Mouse (Mus musculus) lung, embryonic 15.5 days (tissue): Measurements from ENCODE around the gene Appbp2. TPM values are rescaled to one million over a fixed set of nuclear protein-coding genes. Genes with fewer than 3 reads are reported as not detected.
"Not testable (repeated sequence)": the region's sequence is repeated elsewhere in the genome, so short reads cannot be mapped to it uniquely, and the experiment has no call there.

Experiments used
- ATAC-seq: fragments of 200-750 bp; cut with Nextera tagmentation; 2 replicates; pipeline ENCODE4 v1.8.0; 2017; ENCODE audit warnings: moderate number of reproducible peaks, borderline replicate concordance; ENCODE audit not compliant: low FRiP score, low TSS enrichment; ENCODE audit errors: extremely low read depth
- H3K27ac ChIP-seq: fragments of 300-500 bp; sonication (generic); 2 replicates; pipeline ENCODE4 v1.5.1; 2015; ENCODE audit warnings: moderate library complexity, mild to moderate bottlenecking, inconsistent platforms
- H3K27me3 ChIP-seq: fragments of 300-500 bp; sonication (generic); 2 replicates; pipeline ENCODE4 v1.6.1; 2015; ENCODE audit warnings: inconsistent platforms
- H3K36me3 ChIP-seq: fragments of 300-500 bp; sonication (generic); 2 replicates; pipeline ENCODE4 v1.6.1; 2015; ENCODE audit warnings: inconsistent platforms
- H3K4me1 ChIP-seq: fragments of 300-500 bp; sonication (generic); 2 replicates; pipeline ENCODE4 v1.6.1; 2015; ENCODE audit warnings: inconsistent platforms
- H3K4me2 ChIP-seq: fragments of 300-500 bp; sonication (generic); 2 replicates; pipeline ENCODE4 v1.6.1; 2015; ENCODE audit warnings: inconsistent platforms, mild to moderate bottlenecking, moderate library complexity
- H3K4me3 ChIP-seq: fragments of 300-500 bp; sonication (generic); 2 replicates; pipeline ENCODE4 v1.5.1; 2015; ENCODE audit warnings: mild to moderate bottlenecking, inconsistent platforms
- H3K9ac ChIP-seq: fragments of 300-500 bp; sonication (generic); 2 replicates; pipeline ENCODE4 v1.6.1; 2015; ENCODE audit warnings: inconsistent platforms
- H3K9me3 ChIP-seq: fragments of 300-500 bp; sonication (generic); 2 replicates; pipeline ENCODE4 v1.6.1; 2016; ENCODE audit warnings: inconsistent platforms
- WGBS: fragments of 180-500 bp; shearing (Covaris S2); methylation state at CpG from one replicate; pipeline ENCODE4 v1.1.7; 2015; 5-methylcytosine and 5-hydroxymethylcytosine counted together
- polyA plus RNA-seq: library from polyadenylated mRNA; unstranded; fragments of >200 nt; fragmentation: Nextera tagmentation; extraction: Ambion mirVana; gene quantifications from 2 replicates; pipeline ENCODE4 v1.2.1, GENCODE M21; 2015

Gene Appbp2
- polyA plus RNA-seq, 1 experiment from 2014 or later: 43.3 TPM

- no peaks in the 10 kb centered on the region for H3K36me3 ChIP-seq
- peaks cover 4% of the 10 kb centered on the region; the same call in 1 of the 2 replicates for H3K4me1 ChIP-seq
- H3K4me2 ChIP-seq: peak overlapping the region; percentile 82
- peak overlapping the region; percentile 50 for H3K27ac ChIP-seq
- 2% methylated on average over 19 of the region's 20 CpGs for WGBS
- peak overlapping the region; percentile 46 for H3K4me3 ChIP-seq
- ATAC-seq: peak; percentile 86
- H3K9ac ChIP-seq: peak overlapping the region; percentile 50
- no peaks in the 10 kb centered on the region for H3K27me3 ChIP-seq
- no peaks in the 10 kb centered on the region for H3K9me3 ChIP-seq
Measured at GRCm38 (mm10) chr11:85182617-85183283, 52.2 kb downstream of the Appbp2 start.

GRCm38 (mm10) chr11:85178413-85178812 is 56.5 kb downstream of the Appbp2 start:
- H3K9ac ChIP-seq: no peak overlapping the region
- no peaks in the 10 kb centered on the region for H3K9me3 ChIP-seq
- no peak overlapping the region for H3K4me2 ChIP-seq
- 78% methylated on average over 4 of the region's 4 CpGs for WGBS
- no peak overlapping the region for H3K27ac ChIP-seq
- H3K4me3 ChIP-seq: no peak overlapping the region
- no peak for ATAC-seq
- H3K27me3 ChIP-seq: no peaks in the 10 kb centered on the region
- no peaks in the 10 kb centered on the region for H3K36me3 ChIP-seq
- peaks cover 4% of the 10 kb centered on the region; the same call in 1 of the 2 replicates for H3K4me1 ChIP-seq

GRCm38 (mm10) chr11:85177761-85178160 is 57.2 kb downstream of the Appbp2 start:
- no peaks in the 10 kb centered on the region for H3K4me1 ChIP-seq
- no peak overlapping the region for H3K4me3 ChIP-seq
- no peak overlapping the region for H3K9ac ChIP-seq
- H3K27me3 ChIP-seq: no peaks in the 10 kb centered on the region
- no peaks in the 10 kb centered on the region for H3K9me3 ChIP-seq
- 76% methylated on average over 6 of the region's 6 CpGs for WGBS
- no peaks in the 10 kb centered on the region for H3K36me3 ChIP-seq
- no peak overlapping the region for H3K4me2 ChIP-seq
- H3K27ac ChIP-seq: no peak overlapping the region
- no peak for ATAC-seq

- ATAC-seq: no peak
- 76% methylated on average over 3 of the region's 3 CpGs for WGBS
- no peak overlapping the region for H3K4me3 ChIP-seq
Measured at GRCm38 (mm10) chr11:85175941-85176340, 59.0 kb downstream of the Appbp2 start.

GRCm38 (mm10) chr11:85170833-85171232 is 64.1 kb downstream of the Appbp2 start:
- ATAC-seq: no peak
- peak overlapping the region; percentile 55; the same call in 1 of the 2 replicates for H3K4me2 ChIP-seq
- WGBS: 33% methylated on average over 2 of the region's 2 CpGs

More at GRCm38 (mm10) chr11:85175941-85176340, 59.0 kb downstream of the Appbp2 start:
- no peaks in the 10 kb centered on the region; the same call in 1 of the 2 replicates for H3K4me1 ChIP-seq
- H3K9ac ChIP-seq: no peak overlapping the region
- H3K27me3 ChIP-seq: no peaks in the 10 kb centered on the region
- no peaks in the 10 kb centered on the region for H3K36me3 ChIP-seq
- no peak overlapping the region for H3K4me2 ChIP-seq
- no peaks in the 10 kb centered on the region for H3K9me3 ChIP-seq
- H3K27ac ChIP-seq: no peak overlapping the region

GRCm38 (mm10) chr11:85170058-85170740 is 64.7 kb downstream of the Appbp2 start, which contains the start of gene 1700125H20Rik:
1700125H20Rik (plus strand) TSS chr11:85170404.
- Histone ChIP-seq H3K27ac (0 out of 2 replicates have a peak within 1 kb of the TSS, but pooled peaks have one; percentile 29), H3K36me3 (no peaks in the 10 kb centered on the region), H3K9me3 (no peaks in the 10 kb centered on the region), H3K9ac (no peak within 1 kb of the TSS), H3K27me3 (no peaks in the 10 kb centered on the region), H3K4me3 (peak within 1 kb of the TSS; percentile 23), H3K4me1 (no peaks in the 10 kb centered on the region; the same call in 1 of the 2 replicates), H3K4me2 (peak within 1 kb of the TSS; percentile 55)
- peak; percentile 89 for ATAC-seq
- WGBS: 9% methylated on average over 21 of the region's 21 CpGs

More at GRCm38 (mm10) chr11:85170833-85171232, 64.1 kb downstream of the Appbp2 start:
- no peaks in the 10 kb centered on the region for H3K36me3 ChIP-seq
- H3K9ac ChIP-seq: no peak overlapping the region
- H3K27me3 ChIP-seq: no peaks in the 10 kb centered on the region
- no peak overlapping the region; the same call in 1 of the 2 replicates for H3K4me3 ChIP-seq
- no peaks in the 10 kb centered on the region; the same call in 1 of the 2 replicates for H3K4me1 ChIP-seq
- H3K9me3 ChIP-seq: no peaks in the 10 kb centered on the region
- H3K27ac ChIP-seq: 0 out of 2 replicates have a peak overlapping the region, but pooled peaks have one; percentile 29

- WGBS: 55% methylated on average over 1 of the region's 1 CpGs
- no peaks in the 10 kb centered on the region for H3K36me3 ChIP-seq
- H3K9me3 ChIP-seq: no peaks in the 10 kb centered on the region
- no peak overlapping the region for H3K27ac ChIP-seq
- no peak overlapping the region for H3K4me3 ChIP-seq
- no peaks in the 10 kb centered on the region for H3K27me3 ChIP-seq
- H3K4me1 ChIP-seq: no peaks in the 10 kb centered on the region; the same call in 1 of the 2 replicates
- ATAC-seq: no peak
- no peak overlapping the region for H3K4me2 ChIP-seq
- no peak overlapping the region for H3K9ac ChIP-seq
Measured at GRCm38 (mm10) chr11:85167503-85167902, 67.4 kb downstream of the Appbp2 start.

- H3K4me2 ChIP-seq: no peak overlapping the region
Measured at GRCm38 (mm10) chr11:85164371-85164770, 70.6 kb downstream of the Appbp2 start.

GRCm38 (mm10) chr11:85163014-85163413 is 71.9 kb downstream of the Appbp2 start:
- WGBS: 71% methylated on average over 1 of the region's 1 CpGs
- not testable (repeated sequence) for ATAC-seq, H3K27ac ChIP-seq

More at GRCm38 (mm10) chr11:85164371-85164770, 70.6 kb downstream of the Appbp2 start:
- no peak for ATAC-seq
- H3K36me3 ChIP-seq: no peaks in the 10 kb centered on the region
- H3K9me3 ChIP-seq: no peaks in the 10 kb centered on the region
- H3K9ac ChIP-seq: no peak overlapping the region
- no peak overlapping the region for H3K4me3 ChIP-seq
- no peak overlapping the region for H3K27ac ChIP-seq
- H3K4me1 ChIP-seq: no peaks in the 10 kb centered on the region
- no peaks in the 10 kb centered on the region for H3K27me3 ChIP-seq

GRCm38 (mm10) chr11:85157301-85157700 is 77.6 kb downstream of the Appbp2 start:
- Histone ChIP-seq H3K4me3 (no peak overlapping the region), H3K36me3 (no peaks in the 10 kb centered on the region), H3K27me3 (no peaks in the 10 kb centered on the region), H3K9me3 (no peaks in the 10 kb centered on the region), H3K27ac (no peak overlapping the region), H3K9ac (no peak overlapping the region), H3K4me1 (no peaks in the 10 kb centered on the region), H3K4me2 (no peak overlapping the region)
- 57% methylated on average over 2 of the region's 2 CpGs for WGBS
- no peak for ATAC-seq

More at GRCm38 (mm10) chr11:85163014-85163413, 71.9 kb downstream of the Appbp2 start:
- not testable (repeated sequence) for H3K36me3 ChIP-seq, H3K4me3 ChIP-seq, H3K9ac ChIP-seq, H3K4me1 ChIP-seq, H3K4me2 ChIP-seq, H3K9me3 ChIP-seq, H3K27me3 ChIP-seq

- H3K4me2 ChIP-seq: no peak overlapping the region
- no peak overlapping the region for H3K9ac ChIP-seq
- H3K27me3 ChIP-seq: no peaks in the 10 kb centered on the region
- no peak for ATAC-seq
- H3K4me1 ChIP-seq: no peaks in the 10 kb centered on the region
- WGBS: 95% methylated on average over 2 of the region's 2 CpGs
- no peaks in the 10 kb centered on the region for H3K36me3 ChIP-seq
- no peak overlapping the region for H3K27ac ChIP-seq
- no peak overlapping the region for H3K4me3 ChIP-seq
- no peaks in the 10 kb centered on the region for H3K9me3 ChIP-seq
Measured at GRCm38 (mm10) chr11:85152256-85152930, 82.5 kb downstream of the Appbp2 start.
